Mouse (Mus musculus) ES-E14 (cell line): ENCODE results near the gene Mllt3.

Source experiments
- HCFC1 ChIP-seq: IDR thresholded peaks from 2 replicates; pipeline ENCODE4 v1.6.1; 2012; ENCODE audit warnings: low read length, inconsistent platforms, borderline replicate concordance; ENCODE audit not compliant: insufficient read depth
- ZC3H11A ChIP-seq: IDR thresholded peaks from 2 replicates; pipeline ENCODE4 v1.6.1; 2012; ENCODE audit warnings: low read depth, mild to moderate bottlenecking, inconsistent platforms, low read length, borderline replicate concordance
- ZNF384 ChIP-seq: IDR thresholded peaks from 2 replicates; pipeline ENCODE4 v1.6.1; 2012; ENCODE audit warnings: low read depth, low read length, inconsistent platforms

- TF ChIP-seq ZNF384: no peak
- TF ChIP-seq HCFC1: no peak
- no peak for TF ChIP-seq ZC3H11A
Observed at GRCm38 (mm10) chr4:88003159-88003948, 29.8 kb downstream of the Mllt3 start.
